Mouse (Mus musculus) forebrain, embryonic 12.5 days (tissue): ENCODE measurements at regions not wholly inside any gene's neighbourhood (a gene's known extent, or its start where the extent isn't known, plus 50 kb on each side); places are given as distances from the start of the nearest gene placed in this dataset.

Source experiments
- ATAC-seq: fragments of 200-750 bp; cut with Nextera tagmentation; 2 replicates; pipeline ENCODE4 v1.8.0; 2017; ENCODE audit warnings: moderate TSS enrichment; ENCODE audit not compliant: low FRiP score
- H3K27ac ChIP-seq: fragments of 300-500 bp; sonication (generic); 2 replicates; pipeline ENCODE4 v1.5.1; 2016; ENCODE audit warnings: mild to moderate bottlenecking
- H3K27me3 ChIP-seq: fragments of 300-500 bp; sonication (generic); 2 replicates; pipeline ENCODE4 v1.6.1; 2016; ENCODE audit warnings: mild to moderate bottlenecking
- H3K36me3 ChIP-seq: fragments of 300-500 bp; sonication (generic); replicated peaks from 2 replicates; pipeline ENCODE4 v1.6.1; 2016; ENCODE audit warnings: mild to moderate bottlenecking
- H3K4me1 ChIP-seq: fragments of 300-500 bp; sonication (generic); 2 replicates; pipeline ENCODE4 v1.6.1; 2016
- H3K4me2 ChIP-seq: fragments of 300-500 bp; sonication (generic); 2 replicates; pipeline ENCODE4 v1.6.1; 2016; ENCODE audit warnings: mild to moderate bottlenecking, moderate library complexity
- H3K4me3 ChIP-seq: fragments of 300-500 bp; sonication (generic); replicated peaks from 2 replicates; pipeline ENCODE4 v1.5.1; 2016; ENCODE audit warnings: mild to moderate bottlenecking
- H3K9ac ChIP-seq: fragments of 300-500 bp; sonication (generic); 2 replicates; pipeline ENCODE4 v1.6.1; 2016; ENCODE audit warnings: mild to moderate bottlenecking
- H3K9me3 ChIP-seq: fragments of 300-500 bp; sonication (generic); 2 replicates; pipeline ENCODE4 v1.6.1; 2016
- WGBS: fragments of 180-500 bp; shearing (Covaris S2); methylation state at CpG from one replicate; pipeline ENCODE4 v1.1.7; 2016; 5-methylcytosine and 5-hydroxymethylcytosine counted together

GRCm38 (mm10) chr1:177545031-177545735 is 103.0 kb downstream of the Zbtb18 start:
- H3K27ac ChIP-seq = no peak overlapping the region

GRCm38 (mm10) chr1:177547716-177548115 is 105.6 kb downstream of the Zbtb18 start:
- H3K4me1 ChIP-seq = no peaks in the 10 kb centered on the region
- H3K9me3 ChIP-seq = no peaks in the 10 kb centered on the region

More at GRCm38 (mm10) chr1:177545031-177545735, 103.0 kb downstream of the Zbtb18 start:
- H3K4me3 ChIP-seq = no peak overlapping the region
- no peaks in the 10 kb centered on the region for H3K27me3 ChIP-seq
- WGBS = 84% methylated on average over 15 of the region's 15 CpGs
- H3K36me3 ChIP-seq = no peaks in the 10 kb centered on the region
- no peaks in the 10 kb centered on the region for H3K9me3 ChIP-seq
- H3K4me2 ChIP-seq = no peak overlapping the region
- no peak for ATAC-seq
- no peak overlapping the region for H3K9ac ChIP-seq
- H3K4me1 ChIP-seq = no peaks in the 10 kb centered on the region

GRCm38 (mm10) chr1:177555471-177556291 is 113.5 kb downstream of the Zbtb18 start:
- peaks cover 20% of the 10 kb centered on the region for H3K4me1 ChIP-seq
- ATAC-seq = peak; percentile 81
- no peaks in the 10 kb centered on the region for H3K36me3 ChIP-seq
- peak overlapping the region; percentile 63 for H3K27ac ChIP-seq
- H3K9me3 ChIP-seq = no peaks in the 10 kb centered on the region
- WGBS = 19% methylated on average over 15 of the region's 15 CpGs
- peak overlapping the region; percentile 34 for H3K4me2 ChIP-seq
- H3K27me3 ChIP-seq = peaks cover 3% of the 10 kb centered on the region; the same call in 1 of the 2 replicates
- H3K4me3 ChIP-seq = peak overlapping the region; percentile 1; the same call in 1 of the 2 replicates
- no peak overlapping the region for H3K9ac ChIP-seq

More at GRCm38 (mm10) chr1:177547716-177548115, 105.6 kb downstream of the Zbtb18 start:
- 93% methylated on average over 6 of the region's 6 CpGs for WGBS
- no peak overlapping the region for H3K4me3 ChIP-seq
- ATAC-seq = no peak
- no peaks in the 10 kb centered on the region for H3K27me3 ChIP-seq
- no peak overlapping the region for H3K27ac ChIP-seq
- no peaks in the 10 kb centered on the region for H3K36me3 ChIP-seq
- H3K9ac ChIP-seq = no peak overlapping the region
- H3K4me2 ChIP-seq = no peak overlapping the region

GRCm38 (mm10) chr1:177557432-177557831 is 115.3 kb downstream of the Zbtb18 start:
- Histone ChIP-seq H3K36me3 (no peaks in the 10 kb centered on the region), H3K9me3 (no peaks in the 10 kb centered on the region), H3K27me3 (peaks cover 3% of the 10 kb centered on the region; the same call in 1 of the 2 replicates), H3K4me3 (no peak overlapping the region), H3K4me2 (no peak overlapping the region), H3K27ac (no peak overlapping the region), H3K4me1 (peaks cover 32% of the 10 kb centered on the region), H3K9ac (no peak overlapping the region)
- WGBS = 78% methylated on average over 6 of the region's 6 CpGs
- ATAC-seq = no peak

GRCm38 (mm10) chr1:177557856-177558255 is 115.7 kb downstream of the Zbtb18 start:
- no peak overlapping the region for H3K4me2 ChIP-seq

GRCm38 (mm10) chr1:177561716-177562588 is 119.8 kb downstream of the Zbtb18 start:
- no peak overlapping the region for H3K27ac ChIP-seq
- H3K4me2 ChIP-seq = no peak overlapping the region
- H3K4me3 ChIP-seq = no peak overlapping the region
- ATAC-seq = peak; percentile 60; the same call in 1 of the 2 replicates
- H3K9me3 ChIP-seq = no peaks in the 10 kb centered on the region
- H3K4me1 ChIP-seq = peaks cover 13% of the 10 kb centered on the region
- H3K27me3 ChIP-seq = no peaks in the 10 kb centered on the region
- no peak overlapping the region for H3K9ac ChIP-seq
- WGBS = 36% methylated on average over 17 of the region's 17 CpGs
- H3K36me3 ChIP-seq = no peaks in the 10 kb centered on the region

More at GRCm38 (mm10) chr1:177557856-177558255, 115.7 kb downstream of the Zbtb18 start:
- no peak for ATAC-seq
- Histone ChIP-seq H3K4me3 (no peak overlapping the region), H3K36me3 (no peaks in the 10 kb centered on the region), H3K9me3 (no peaks in the 10 kb centered on the region), H3K4me1 (peaks cover 34% of the 10 kb centered on the region), H3K9ac (no peak overlapping the region), H3K27me3 (peaks cover 3% of the 10 kb centered on the region; the same call in 1 of the 2 replicates), H3K27ac (no peak overlapping the region)
- WGBS = 87% methylated on average over 4 of the region's 4 CpGs

GRCm38 (mm10) chr1:177562589-177562912 is 120.4 kb downstream of the Zbtb18 start:
- H3K9ac ChIP-seq = no peak overlapping the region
- H3K4me2 ChIP-seq = no peak overlapping the region
- H3K27me3 ChIP-seq = no peaks in the 10 kb centered on the region
- H3K9me3 ChIP-seq = no peaks in the 10 kb centered on the region
- ATAC-seq = no peak
- WGBS = 37% methylated on average over 5 of the region's 5 CpGs
- peaks cover 13% of the 10 kb centered on the region for H3K4me1 ChIP-seq
- H3K36me3 ChIP-seq = no peaks in the 10 kb centered on the region
- no peak overlapping the region for H3K4me3 ChIP-seq
- H3K27ac ChIP-seq = no peak overlapping the region

GRCm38 (mm10) chr1:177565678-177566077 is 123.5 kb downstream of the Zbtb18 start:
- ATAC-seq = no peak
- 80% methylated on average over 3 of the region's 3 CpGs for WGBS

GRCm38 (mm10) chr1:177568056-177568816 is 126.1 kb downstream of the Zbtb18 start:
- WGBS = 86% methylated on average over 9 of the region's 9 CpGs
- no peaks in the 10 kb centered on the region for H3K36me3 ChIP-seq
- H3K4me2 ChIP-seq = no peak overlapping the region
- no peaks in the 10 kb centered on the region for H3K4me1 ChIP-seq
- no peaks in the 10 kb centered on the region for H3K27me3 ChIP-seq
- no peak overlapping the region for H3K4me3 ChIP-seq
- no peak overlapping the region for H3K27ac ChIP-seq
- ATAC-seq = no peak
- no peaks in the 10 kb centered on the region for H3K9me3 ChIP-seq
- no peak overlapping the region for H3K9ac ChIP-seq

More at GRCm38 (mm10) chr1:177565678-177566077, 123.5 kb downstream of the Zbtb18 start:
- H3K27me3 ChIP-seq = no peaks in the 10 kb centered on the region
- H3K4me3 ChIP-seq = no peak overlapping the region
- no peaks in the 10 kb centered on the region for H3K36me3 ChIP-seq
- H3K9ac ChIP-seq = no peak overlapping the region
- no peak overlapping the region for H3K4me2 ChIP-seq
- no peak overlapping the region for H3K27ac ChIP-seq
- H3K9me3 ChIP-seq = no peaks in the 10 kb centered on the region
- peaks cover 13% of the 10 kb centered on the region for H3K4me1 ChIP-seq

- no peak for ATAC-seq
- WGBS = 90% methylated on average over 6 of the region's 6 CpGs
- no peaks in the 10 kb centered on the region for H3K36me3 ChIP-seq
- no peak overlapping the region for H3K27ac ChIP-seq
- H3K9me3 ChIP-seq = no peaks in the 10 kb centered on the region
- no peaks in the 10 kb centered on the region for H3K4me1 ChIP-seq
- H3K4me2 ChIP-seq = no peak overlapping the region
- no peak overlapping the region for H3K9ac ChIP-seq
- H3K27me3 ChIP-seq = no peaks in the 10 kb centered on the region
- H3K4me3 ChIP-seq = no peak overlapping the region
Observed at GRCm38 (mm10) chr1:177569572-177569971, 127.4 kb downstream of the Zbtb18 start.

GRCm38 (mm10) chr1:177573017-177573725 is 131.0 kb downstream of the Zbtb18 start:
- Histone ChIP-seq H3K36me3 (no peaks in the 10 kb centered on the region), H3K9ac (no peak overlapping the region), H3K27me3 (no peaks in the 10 kb centered on the region), H3K9me3 (no peaks in the 10 kb centered on the region), H3K4me2 (no peak overlapping the region), H3K4me3 (no peak overlapping the region), H3K4me1 (no peaks in the 10 kb centered on the region), H3K27ac (no peak overlapping the region)
- ATAC-seq = no peak
- whole genome bisulfite sequencing = 87% methylated on average over 17 of the region's 17 CpGs
